Mouse (Mus musculus) G1E (cell line): ENCODE measurements around the gene Psors1c2.

Experiments used
- CTCF ChIP-seq: IDR thresholded peaks from 2 replicates; pipeline ENCODE4 v1.5.1; 2012; ENCODE audit warnings: low read depth, low read length, inconsistent platforms, mixed read lengths
- GATA1 ChIP-seq: IDR thresholded peaks from 2 replicates; pipeline ENCODE4 v1.6.1; 2012; ENCODE audit warnings: borderline replicate concordance, low read length, inconsistent platforms, mixed read lengths
- GATA2 ChIP-seq: IDR thresholded peaks from 2 replicates; pipeline ENCODE4 v1.6.1; 2012; ENCODE audit warnings: low read depth, low read length, inconsistent platforms, borderline replicate concordance
- TAL1 ChIP-seq: conservative IDR thresholded peaks from 2 replicates; pipeline ENCODE4 v1.6.1; 2012; ENCODE audit warnings: low read depth, low read length, inconsistent platforms, mixed read lengths

GRCm38 (mm10) chr17:35550871-35551270 lies 17.9 kb downstream of the Psors1c2 start:
- TF ChIP-seq CTCF (no peak), GATA2 (no peak), TAL1 (no peak), GATA1 (no peak)
